Mouse (Mus musculus) megakaryocyte-erythroid progenitor cell, adult 5-6 weeks (primary cell): ENCODE data around the gene Olig3. TPM values are rescaled to one million over a fixed set of nuclear protein-coding genes. Genes with fewer than 3 reads are reported as not detected.

ENCODE experiments used
- ATAC-seq: replicated peaks from 2 replicates; pipeline ENCODE4 v1.8.0; 2016; ENCODE audit warnings: mild to moderate bottlenecking, inconsistent platforms; ENCODE audit not compliant: severe bottlenecking, poor library complexity, low FRiP score, low TSS enrichment
- total RNA-seq, 2 experiments: library from RNA; stranded (forward) in 1 of 2; stranded (reverse) in 1 of 2; fragments of 200-1000, 215-1000 nt in 1 of 2; fragments of >200 nt in 1 of 2; fragmentation: Nextera tagmentation in 1 of 2; gene quantifications; 2 replicates each; pipeline ENCODE4 v1.2.3; 2014 to 2017

Gene Olig3
- total RNA-seq (2014; fragmentation: Nextera tagmentation) (not detected in 2 replicates), total RNA-seq (2017) (not detected in 2 replicates)

DNA sequence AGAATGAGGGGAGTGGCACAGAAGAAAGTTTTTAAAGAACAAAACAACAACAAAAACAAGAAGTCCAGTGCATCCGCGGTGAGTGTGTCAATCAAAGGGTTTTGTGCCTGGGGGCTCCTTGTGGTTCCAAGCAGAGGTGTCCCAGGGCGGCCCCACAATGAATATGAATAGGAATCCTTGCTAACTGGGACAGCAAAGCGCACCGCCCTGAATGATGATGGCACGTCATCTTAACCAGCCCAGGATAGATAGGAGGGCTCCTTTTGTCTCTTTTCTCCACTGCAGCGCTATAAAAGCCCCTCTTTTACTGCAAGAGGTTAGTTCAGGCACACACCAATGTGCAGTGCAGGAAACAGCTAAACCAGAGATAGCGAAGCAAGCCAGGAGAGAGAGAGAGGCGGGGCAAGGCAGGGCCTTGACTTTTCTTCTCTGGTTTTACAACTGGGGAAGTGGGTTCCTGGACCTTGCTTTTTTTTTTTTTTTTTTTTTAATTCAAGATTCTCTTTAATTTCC, at the start of gene Olig3:
Gene Olig3 (plus strand): TSS at position 463 of the 513 bp plus-strand sequence.
- no peak for ATAC-seq

DNA sequence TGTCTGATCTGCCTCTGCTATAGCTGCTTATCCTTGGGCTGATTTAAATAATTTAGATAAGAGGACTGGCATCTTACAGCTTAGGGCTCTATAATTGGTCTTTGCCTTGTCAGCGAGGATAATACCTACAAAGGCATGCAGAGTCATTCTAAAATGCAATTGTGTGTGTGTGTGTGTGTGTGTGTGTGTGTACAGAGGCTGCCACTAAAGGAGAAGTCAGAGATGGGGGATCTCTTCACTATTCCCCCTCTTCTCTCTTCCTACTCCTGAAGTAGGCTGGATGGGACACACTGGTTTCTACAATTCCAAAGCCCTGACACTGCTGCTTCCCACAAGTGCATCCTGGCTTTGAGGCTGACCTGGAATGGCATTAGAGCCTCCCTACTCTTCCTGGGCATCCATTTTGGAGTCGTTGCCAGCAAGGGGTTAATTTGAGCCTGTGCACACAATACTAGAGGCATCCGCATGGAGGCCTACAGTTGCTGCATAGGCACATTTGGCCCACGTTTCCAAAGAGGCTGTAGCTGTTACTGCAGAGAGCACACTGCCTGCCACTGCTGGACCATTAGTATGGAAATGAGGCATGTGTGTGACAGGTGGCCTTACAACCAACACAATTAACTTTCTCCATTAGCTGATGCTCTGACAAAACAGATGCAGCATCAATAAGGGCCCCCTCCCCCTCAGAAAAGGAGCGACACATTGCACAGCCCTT, 46.5 kb upstream of the Olig3 start:
- ATAC-seq, result no peak

DNA sequence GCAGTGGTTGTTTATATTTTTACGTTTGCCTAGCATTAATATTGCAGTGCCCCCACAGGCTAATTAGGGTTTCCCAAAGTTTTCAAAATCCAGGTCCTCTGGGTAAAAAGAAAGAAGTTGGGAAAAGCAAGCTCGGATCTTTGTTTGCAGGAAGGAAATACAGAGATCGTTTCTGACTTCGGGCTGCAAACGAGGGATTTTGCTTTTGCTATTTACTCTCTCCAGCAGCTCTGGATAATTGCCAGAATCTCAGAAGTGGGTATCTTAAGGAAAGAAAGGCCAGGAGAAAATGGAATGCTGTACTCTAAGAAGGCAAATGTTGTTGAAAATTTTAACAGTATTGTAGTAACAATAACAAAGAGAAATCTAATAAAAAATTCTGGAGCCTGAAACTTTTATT, 45.9 kb upstream of the Olig3 start:
- no peak for ATAC-seq

DNA sequence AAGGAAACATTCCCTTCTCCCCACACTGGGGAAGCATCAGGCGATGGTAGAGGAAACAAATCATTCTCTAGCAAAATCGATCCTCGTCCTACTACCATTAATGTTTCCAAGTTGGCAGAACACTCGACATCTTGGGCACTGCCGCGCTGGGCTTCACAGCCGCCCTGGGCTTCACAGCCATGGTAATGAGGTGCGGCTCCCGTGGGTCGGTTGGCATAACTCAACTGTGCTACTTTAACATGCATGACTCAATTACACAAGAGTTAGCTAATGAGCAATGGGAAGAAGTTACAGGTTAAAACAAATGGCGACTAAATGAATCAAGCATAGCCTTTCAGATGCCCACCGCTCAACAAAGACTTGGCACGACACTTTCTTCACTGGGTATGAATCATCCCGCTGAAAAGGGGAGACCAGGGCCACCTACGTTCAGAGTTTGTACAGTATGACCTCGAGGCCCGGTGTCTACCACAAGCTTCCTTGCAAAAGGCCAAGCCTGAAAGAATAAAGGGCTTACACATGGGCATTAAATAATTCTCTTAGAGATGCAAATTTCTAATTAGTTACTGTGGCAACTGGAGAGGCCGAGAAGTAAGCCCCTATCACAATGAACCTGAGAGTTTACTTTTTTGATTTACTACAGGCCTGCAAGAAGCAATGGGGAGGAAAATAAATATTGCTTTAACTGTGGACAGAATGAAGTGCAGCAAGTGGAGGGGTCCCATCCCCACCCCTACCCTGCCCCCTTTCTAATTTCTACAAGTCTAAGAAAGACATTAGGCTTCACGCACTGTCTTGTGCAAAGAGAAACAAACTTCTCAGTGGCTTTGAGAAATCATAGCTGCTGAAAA, 38.1 kb upstream of the Olig3 start:
- ATAC-seq, result no peak

DNA sequence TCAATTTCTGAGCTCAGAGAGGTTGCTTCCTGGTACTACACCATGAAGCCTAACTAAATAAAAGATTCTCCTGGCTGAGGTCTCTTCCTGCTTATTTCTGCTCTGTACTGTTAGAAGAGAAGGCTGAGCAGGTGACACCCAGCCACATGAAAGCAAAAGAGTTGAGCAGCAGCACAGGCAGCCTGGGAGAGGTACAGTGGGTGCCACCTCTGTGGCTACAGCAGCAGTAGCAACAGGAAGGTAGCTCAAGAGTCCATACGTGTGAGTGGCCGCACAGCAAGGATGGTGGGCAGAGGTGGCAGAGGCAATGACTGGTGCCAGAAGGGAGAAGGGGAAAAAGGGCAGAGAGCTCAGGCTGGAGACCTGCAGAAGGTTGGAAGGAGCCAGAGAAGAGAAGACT, 34.6 kb upstream of the Olig3 start:
- ATAC-seq, result no peak

DNA sequence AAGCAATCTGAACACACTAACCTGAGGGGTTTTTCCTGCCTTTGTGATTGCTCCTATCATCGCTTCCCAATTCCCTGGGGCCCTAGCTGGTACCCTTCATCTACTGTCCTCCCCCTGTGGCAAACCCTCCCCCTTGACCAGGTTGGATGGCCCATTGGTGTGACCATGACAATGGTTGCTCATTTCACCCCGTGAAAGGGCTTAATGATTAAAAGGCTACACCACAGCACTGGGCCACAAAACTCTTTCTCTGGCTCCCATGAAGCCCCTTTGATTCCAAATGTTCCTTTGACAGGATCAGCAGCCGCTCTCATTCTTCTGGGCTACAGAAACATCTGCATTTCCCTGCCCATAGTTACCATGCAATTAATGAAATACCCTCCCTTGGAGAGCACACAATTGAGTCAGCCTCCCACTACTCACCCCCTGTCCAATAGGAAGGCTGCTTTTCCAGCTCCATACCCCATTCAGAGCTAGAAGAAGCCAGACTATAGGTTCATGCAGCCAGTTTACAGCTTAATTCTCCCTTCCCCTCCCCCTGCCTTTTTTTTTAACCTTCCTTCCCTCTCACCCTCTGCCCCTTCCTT, 27.0 kb upstream of the Olig3 start:
- ATAC-seq, result no peak

DNA sequence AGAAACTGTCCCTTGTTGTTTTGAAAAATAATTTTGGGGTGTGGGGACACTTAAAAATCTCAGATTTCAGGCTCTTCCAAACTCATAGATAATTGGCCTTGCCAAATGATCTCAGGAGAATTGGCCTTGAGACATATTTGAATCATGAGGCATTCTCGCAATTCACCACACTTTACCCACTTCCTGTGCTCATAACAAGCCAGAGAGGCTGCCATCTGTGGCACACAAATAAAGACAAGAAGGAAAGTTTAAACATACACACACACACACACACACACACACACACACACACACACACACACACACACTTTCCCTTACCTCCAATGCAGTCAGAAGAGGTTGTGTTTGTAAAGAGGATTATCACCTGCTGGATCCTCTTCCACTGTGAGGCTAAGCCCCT, 22.9 kb upstream of the Olig3 start:
- ATAC-seq, result no peak

DNA sequence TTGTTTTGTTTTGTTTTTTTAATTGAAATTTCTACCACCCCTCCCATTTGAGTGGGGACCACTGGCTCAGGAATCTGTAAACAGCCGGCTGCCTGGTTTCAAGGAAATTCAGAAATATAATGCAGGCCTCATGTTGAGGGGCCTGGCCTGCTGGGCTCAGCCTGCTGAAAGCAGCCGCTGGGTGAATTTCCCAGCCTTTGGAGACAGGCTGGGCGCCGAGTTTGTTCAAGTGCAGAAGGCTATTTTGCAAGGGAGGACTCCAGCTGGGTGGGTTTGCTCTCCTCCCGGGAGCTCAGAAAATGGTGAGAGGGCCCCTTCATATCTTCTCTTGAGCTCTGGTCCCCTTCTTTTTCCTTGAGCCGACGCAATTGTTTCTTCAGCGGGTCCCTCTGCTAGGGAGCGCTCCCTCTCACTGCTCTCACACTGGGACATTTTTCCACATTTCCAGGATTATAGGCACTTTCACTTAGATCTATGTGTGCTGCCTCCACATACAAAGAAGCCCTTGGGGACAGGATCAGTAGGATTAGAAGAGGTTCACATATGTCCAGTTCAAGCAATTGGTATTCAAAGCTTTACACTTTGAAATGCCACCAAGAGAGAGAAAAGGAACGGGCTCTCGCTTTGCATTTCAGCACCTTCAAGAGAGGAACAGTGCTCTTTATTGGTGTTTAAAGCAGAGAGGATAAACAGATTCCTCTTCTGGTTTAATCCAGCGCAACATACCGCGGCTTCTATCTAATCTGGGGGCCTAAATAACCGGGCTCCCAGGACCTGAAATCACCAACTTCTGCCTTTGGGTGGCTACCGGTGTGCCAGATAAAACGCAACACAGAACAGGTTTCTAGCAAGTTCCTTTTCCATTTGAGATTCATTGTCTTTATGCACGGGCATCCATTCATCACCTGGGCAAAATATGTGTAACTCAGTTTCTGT, 17.4 kb upstream of the Olig3 start:
- no peak for ATAC-seq

DNA sequence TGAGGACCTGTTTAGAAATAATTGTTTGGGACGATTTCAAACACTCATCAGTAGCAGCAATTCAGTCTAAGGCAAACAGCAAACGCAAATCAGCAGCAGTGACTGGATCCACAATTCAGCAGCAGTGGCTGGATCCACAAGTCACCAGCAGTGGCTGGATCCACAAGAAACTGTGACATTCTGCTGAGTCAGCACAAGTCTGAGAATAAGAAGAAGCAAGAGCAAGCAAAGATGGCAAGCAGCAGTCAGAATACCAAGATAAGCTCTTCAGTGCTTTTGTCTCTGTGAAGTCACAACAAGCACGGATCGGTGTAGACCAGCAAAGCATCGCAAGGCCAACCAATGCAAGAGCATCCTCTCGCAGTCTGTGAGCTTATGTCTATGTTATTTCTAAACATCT, 12.3 kb upstream of the Olig3 start:
- no peak for ATAC-seq

DNA sequence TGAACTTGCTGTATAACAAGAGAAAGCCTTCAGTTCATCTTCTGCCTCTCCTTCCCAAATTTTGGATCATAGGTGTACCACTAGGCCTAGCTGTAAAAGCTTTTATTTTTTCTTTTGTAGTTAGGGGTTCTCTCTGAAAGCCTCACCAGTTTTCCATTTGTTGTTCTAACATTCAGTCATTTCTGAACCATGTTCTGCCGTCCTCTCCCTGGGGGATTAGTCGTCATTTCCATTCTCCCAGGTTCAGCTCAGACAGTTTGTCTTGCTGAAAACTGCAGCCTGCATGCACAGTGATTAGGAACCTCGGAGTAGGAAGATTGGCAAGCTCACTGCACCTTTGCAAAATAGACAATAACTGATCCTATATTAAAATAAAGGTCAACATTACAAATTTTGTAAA, 7.0 kb upstream of the Olig3 start:
- ATAC-seq, result no peak

DNA sequence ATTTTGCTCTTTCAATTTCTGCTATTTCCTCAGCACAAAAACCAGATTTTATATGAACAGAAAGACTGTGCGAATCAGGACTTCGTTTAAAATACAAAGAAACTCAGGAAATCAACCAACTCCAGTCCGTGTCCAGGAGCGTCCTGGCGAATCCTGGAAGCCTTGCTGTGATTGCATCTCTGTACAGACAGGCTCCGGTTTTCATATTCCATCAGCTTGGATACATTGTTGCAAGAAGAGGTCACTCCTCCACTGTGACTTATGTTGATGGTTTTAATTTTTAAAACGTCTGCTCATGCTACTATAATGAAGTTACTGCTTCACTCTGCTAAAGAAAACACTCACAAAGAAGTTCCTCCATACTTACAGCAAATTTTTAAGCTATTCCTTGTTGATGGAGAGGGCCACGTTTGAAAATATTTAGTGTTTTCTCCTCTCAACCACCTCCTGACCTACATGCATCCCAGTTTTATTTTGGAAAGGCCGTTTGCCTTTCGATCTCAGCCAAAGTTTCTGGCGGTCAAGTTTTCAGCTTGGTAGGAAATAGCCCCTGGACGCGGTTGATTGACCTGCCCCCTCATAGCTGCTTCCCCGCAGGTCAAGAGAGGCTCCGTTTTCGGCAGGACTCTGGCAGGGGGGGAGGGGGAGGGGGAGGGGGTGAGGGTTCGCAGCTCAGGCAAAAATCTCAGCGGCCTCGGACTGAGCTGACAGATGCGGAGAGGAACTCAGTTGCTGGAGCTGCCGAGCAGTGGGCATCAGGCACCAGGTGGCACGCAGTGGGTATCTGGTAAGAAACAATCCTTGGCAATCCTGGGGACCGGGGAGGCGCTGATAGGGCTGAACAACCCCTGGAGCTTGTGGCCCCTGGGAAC, 4.1 kb upstream of the Olig3 start:
- ATAC-seq, result no peak

DNA sequence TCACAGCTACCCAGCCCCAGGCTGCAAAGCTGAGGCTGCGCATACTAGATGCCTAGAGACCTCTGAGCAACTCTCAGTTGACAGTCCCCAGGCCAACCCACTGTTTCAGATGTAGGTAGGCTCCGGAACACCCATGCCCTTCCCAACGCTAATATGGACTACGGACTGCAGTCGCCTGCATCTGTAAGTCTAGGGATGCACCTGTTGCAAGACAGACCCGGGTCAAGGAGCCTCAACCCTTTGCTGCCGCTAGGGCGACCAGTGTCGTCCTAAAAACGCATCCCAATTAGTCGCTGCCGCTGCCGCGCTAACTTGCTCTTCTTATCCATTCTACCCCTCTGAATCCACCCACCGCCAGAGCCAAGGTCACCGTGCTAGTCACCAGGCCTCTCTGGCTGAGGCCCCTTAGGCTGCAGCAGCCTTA, 3.4 kb upstream of the Olig3 start:
- peak; percentile 63; the same call in 1 of the 2 replicates for ATAC-seq

DNA sequence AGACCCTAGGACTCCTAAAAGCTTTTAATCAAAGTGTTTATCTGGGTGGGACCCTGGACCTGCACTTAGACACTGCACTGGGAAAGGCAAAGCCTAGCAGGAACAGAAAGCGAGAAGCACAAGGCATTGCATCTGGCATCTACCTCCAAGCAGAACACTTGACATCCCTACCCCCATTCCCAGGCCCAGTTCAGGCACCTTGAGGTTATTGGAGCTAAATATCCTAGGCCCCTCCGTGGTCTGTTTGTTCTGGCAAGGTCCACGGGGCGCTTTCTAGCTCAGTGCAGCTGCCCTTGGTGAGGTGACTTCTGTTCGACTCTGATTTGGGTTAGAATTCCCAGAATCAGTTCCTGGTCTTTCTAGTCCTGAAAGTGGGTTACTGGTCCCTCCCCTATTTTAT, 2.7 kb upstream of the Olig3 start:
- ATAC-seq, result no peak

DNA sequence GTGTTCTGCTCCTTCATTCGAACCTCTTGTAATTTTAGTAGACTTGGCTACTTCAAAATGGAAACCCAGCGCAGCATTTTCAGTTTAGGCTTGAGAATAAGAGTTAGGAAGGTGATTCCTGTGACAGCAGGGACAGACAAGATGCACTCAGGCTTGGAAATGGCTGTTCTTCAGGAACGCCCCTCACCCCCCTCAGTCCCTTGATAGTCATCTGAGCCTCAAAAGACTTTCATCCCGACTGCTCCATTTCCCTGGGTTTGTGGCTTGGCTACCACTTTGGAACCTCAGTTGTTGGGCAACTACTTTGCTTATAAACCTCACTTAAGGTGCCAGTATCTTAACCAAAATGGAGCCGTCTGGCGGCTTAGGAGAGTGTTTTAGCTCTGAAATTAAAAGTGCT, 2.2 kb upstream of the Olig3 start:
- ATAC-seq, result no peak

DNA sequence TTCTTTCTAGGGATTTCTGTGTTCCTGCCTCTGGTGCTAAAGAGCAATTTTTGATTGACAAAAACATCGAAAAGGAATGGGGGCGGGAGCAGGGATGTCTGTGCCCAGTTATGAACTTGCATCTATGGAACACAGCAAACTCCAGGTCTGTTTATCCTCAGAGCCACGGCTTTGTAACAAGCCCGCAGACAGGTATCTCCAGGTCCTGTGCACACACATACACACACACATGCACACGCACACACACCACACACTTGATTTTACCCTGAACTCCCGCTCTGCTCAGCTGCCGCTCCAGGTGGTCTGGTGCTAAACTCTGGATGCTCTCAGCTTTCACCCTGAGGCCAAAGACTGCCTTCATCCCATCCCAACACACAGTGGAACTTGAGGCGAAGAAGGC, 1.3 kb upstream of the Olig3 start:
- ATAC-seq, result no peak

DNA sequence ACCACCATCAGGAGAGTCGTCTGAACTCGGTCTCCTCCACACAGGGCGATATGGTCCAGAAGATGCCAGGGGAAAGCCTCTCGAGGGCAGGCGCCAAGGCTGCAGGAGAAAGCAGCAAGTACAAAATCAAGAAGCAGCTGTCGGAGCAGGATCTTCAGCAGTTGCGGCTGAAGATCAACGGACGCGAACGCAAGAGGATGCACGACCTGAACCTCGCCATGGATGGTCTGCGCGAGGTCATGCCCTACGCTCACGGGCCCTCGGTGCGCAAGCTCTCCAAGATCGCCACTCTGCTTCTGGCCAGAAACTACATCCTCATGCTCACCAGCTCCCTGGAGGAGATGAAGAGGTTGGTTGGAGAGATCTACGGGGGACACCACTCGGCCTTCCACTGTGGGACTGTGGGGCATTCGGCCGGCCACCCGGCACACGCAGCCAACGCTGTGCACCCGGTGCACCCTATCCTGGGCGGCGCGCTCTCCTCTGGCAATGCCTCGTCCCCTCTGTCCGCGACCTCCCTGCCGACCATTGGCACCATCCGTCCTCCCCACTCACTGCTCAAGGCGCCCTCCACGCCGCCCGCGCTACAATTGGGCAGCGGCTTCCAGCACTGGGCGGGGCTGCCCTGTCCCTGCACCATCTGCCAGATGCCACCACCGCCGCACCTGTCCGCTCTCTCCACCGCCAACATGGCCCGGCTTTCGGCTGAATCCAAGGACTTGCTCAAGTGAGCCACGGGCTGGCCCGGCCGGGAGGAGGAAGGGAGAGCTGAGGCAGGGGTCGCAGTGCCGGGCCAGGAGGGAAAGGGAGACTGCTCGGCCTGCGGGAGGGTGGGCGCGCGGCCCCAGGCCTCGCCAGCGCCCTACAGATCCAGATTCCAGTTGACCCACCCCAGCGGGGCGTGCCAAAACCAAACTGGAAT, 648 bp downstream of the Olig3 start:
- ATAC-seq, result no peak

DNA sequence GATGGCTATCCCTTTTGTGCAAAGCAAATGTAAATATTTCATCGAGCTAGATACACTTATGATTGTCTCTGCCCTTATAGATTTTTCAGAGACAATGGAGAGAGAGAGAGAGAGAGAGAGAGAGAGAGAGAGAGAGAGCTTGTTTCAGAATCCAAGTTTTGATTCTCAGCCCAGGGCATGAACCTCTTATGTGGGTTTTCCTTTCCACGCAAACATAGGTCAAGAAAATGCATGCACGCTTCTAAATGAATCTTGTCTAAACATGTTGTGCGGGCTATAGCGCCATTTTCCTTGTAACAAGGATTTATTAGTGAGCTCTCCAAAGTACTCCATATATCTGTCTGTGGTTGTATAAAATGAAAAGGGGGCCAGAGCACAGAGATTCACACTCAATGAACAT, 1.5 kb downstream of the Olig3 start:
- no peak for ATAC-seq
